Mouse (Mus musculus) neutrophil, adult 5-6 weeks (primary cell): ENCODE data around the gene Tex30. TPM values are rescaled to one million over a fixed set of nuclear protein-coding genes. Genes with fewer than 3 reads are reported as not detected.
"Not testable (repeated sequence)": the region's sequence is repeated elsewhere in the genome, so short reads cannot be mapped to it uniquely, and the experiment has no call there.

Experiments
- ATAC-seq: fragments of 151-379, 151-347 bp; 2 replicates; pipeline ENCODE4 v1.8.0; 2017; ENCODE audit warnings: mild to moderate bottlenecking, moderate TSS enrichment; ENCODE audit not compliant: insufficient number of reproducible peaks, poor library complexity, low FRiP score, severe bottlenecking; ENCODE audit errors: extremely low read depth
- total RNA-seq: library from RNA; stranded (forward); fragments of 200-1000 nt; gene quantifications from 2 replicates; pipeline ENCODE4 v1.2.3, GENCODE M21; 2017

The Tex30 gene
- total RNA-seq, 1 experiment from 2014 or later: 19.0 TPM

- ATAC-seq: no peak
Measured at GRCm38 (mm10) chr1:44046556-44046955, 55.7 kb downstream of the Tex30 start.

GRCm38 (mm10) chr1:44045689-44046088 lies 56.6 kb downstream of the Tex30 start:
- ATAC-seq: not testable (repeated sequence)

- no peak for ATAC-seq
Measured at GRCm38 (mm10) chr1:44042555-44042915, 59.7 kb downstream of the Tex30 start.

GRCm38 (mm10) chr1:44041797-44042554 lies 60.3 kb downstream of the Tex30 start:
- ATAC-seq: peak; percentile 81

Other genes starting within 250 kb of the Tex30 start
- gene Tpp2, start 168.8 kb downstream of the Tex30 start, total RNA-seq: 84.8 and 100 TPM in 2 replicates
- 0.25 and 0.58 TPM in 2 replicates for gene Mettl21c, start 82.4 kb downstream of the Tex30 start, total RNA-seq
- 0.81 and 0.86 TPM in 2 replicates for gene Gm8251, start 40.5 kb downstream of the Tex30 start, total RNA-seq
- gene Kdelc1, start 16.4 kb upstream of the Tex30 start, total RNA-seq: 1.2 and 2.3 TPM in 2 replicates
- gene Bivm, start 16.5 kb upstream of the Tex30 start, total RNA-seq: 1.6 and 2.1 TPM in 2 replicates
- gene Ercc5, start 45.3 kb upstream of the Tex30 start, total RNA-seq: 21.5 and 23.5 TPM in 2 replicates
- gene Mettl21e, start 116.5 kb upstream of the Tex30 start, total RNA-seq: not detected in 2 replicates